ENCODE assay signal across 15 mouse cellular contexts in genomic region chr1:73307194-73307593, GRCm38 (mm10).
DNase-seq lines count a peak whose midpoint lies in the region; ATAC-seq and TF ChIP-seq lines count a peak whose summit lies in the region.
"Had no signal": no experiment of that assay in that cellular context is flagged by ENCODE, and none has a peak within 500 bp of the region (broad histone marks: within the 10 kb centered on the region; RNA-seq: fewer than 3 reads in every experiment).

No protein-coding gene starts in this region.

- no peak overlapping the region for H3K9ac ChIP-seq in lung, postnatal 0 days (replicated peaks; ENCODE audit: low read depth)
- H3K9ac ChIP-seq in liver, postnatal 0 days (replicated peaks) = no peak overlapping the region
- H3K9ac ChIP-seq: heart, embryonic 13.5 days; hindbrain, embryonic 13.5 days; limb, embryonic 15.5 days; neural tube, embryonic 15.5 days had no signal

- no peak overlapping the region for H3K4me2 ChIP-seq in lung, postnatal 0 days (replicated peaks; ENCODE audit: low read depth, low read length)
- no peak overlapping the region for H3K4me2 ChIP-seq in liver, postnatal 0 days (ENCODE audit: low read depth, low read length)
- H3K4me2 ChIP-seq: heart, embryonic 13.5 days; hindbrain, embryonic 13.5 days; limb, embryonic 15.5 days; neural tube, embryonic 15.5 days had no signal

- ATAC-seq in lung, postnatal 0 days = peak; percentile 32; the same call in 1 of the 2 replicates
- no peak for ATAC-seq in liver, postnatal 0 days

- no peak overlapping the region for H3K4me3 ChIP-seq in heart, embryonic 10.5 days
- no peak overlapping the region for H3K4me3 ChIP-seq in lung, postnatal 0 days (ENCODE audit: low read depth, low read length)
- no peak overlapping the region for H3K4me3 ChIP-seq in liver, postnatal 0 days (ENCODE audit: low read depth, low read length)
- H3K4me3 ChIP-seq: heart, embryonic 13.5 days; hindbrain, embryonic 13.5 days; limb, embryonic 15.5 days; neural tube, embryonic 15.5 days had no signal

- H3K36me3 ChIP-seq in heart, embryonic 10.5 days = no peaks in the 10 kb centered on the region
- no peaks in the 10 kb centered on the region for H3K36me3 ChIP-seq in lung, postnatal 0 days (ENCODE audit: insufficient read depth, low read length)
- H3K36me3 ChIP-seq in liver, postnatal 0 days (replicated peaks; ENCODE audit: insufficient read depth, low read length) = no peaks in the 10 kb centered on the region
- H3K36me3 ChIP-seq: heart, embryonic 13.5 days; hindbrain, embryonic 13.5 days; limb, embryonic 15.5 days; neural tube, embryonic 15.5 days had no signal

- no peak for TF ChIP-seq CTCF in lung, postnatal 0 days (IDR thresholded peaks at IDR 0.05)
- TF ChIP-seq CTCF in liver, postnatal 0 days (IDR thresholded peaks at IDR 0.05; ENCODE audit: low read depth) = no peak

- peaks cover 6% of the 10 kb centered on the region for H3K4me1 ChIP-seq in heart, embryonic 10.5 days
- H3K4me1 ChIP-seq in lung, postnatal 0 days (ENCODE audit: insufficient read depth, low read depth, low read length) = no peaks in the 10 kb centered on the region
- H3K4me1 ChIP-seq in liver, postnatal 0 days (ENCODE audit: insufficient read depth) = no peaks in the 10 kb centered on the region
- H3K4me1 ChIP-seq: hindbrain, embryonic 13.5 days; limb, embryonic 15.5 days; neural tube, embryonic 15.5 days had no signal

- H3K27me3 ChIP-seq in heart, embryonic 10.5 days (ENCODE audit: insufficient read depth, poor library complexity, severe bottlenecking) = no peaks in the 10 kb centered on the region
- no peaks in the 10 kb centered on the region for H3K27me3 ChIP-seq in lung, postnatal 0 days (replicated peaks; ENCODE audit: insufficient read depth, low read length)
- no peaks in the 10 kb centered on the region for H3K27me3 ChIP-seq in liver, postnatal 0 days (ENCODE audit: insufficient read depth, low read length)
- H3K27me3 ChIP-seq: heart, embryonic 13.5 days; hindbrain, embryonic 13.5 days; limb, embryonic 15.5 days; neural tube, embryonic 15.5 days had no signal

- no peaks in the 10 kb centered on the region for H3K9me3 ChIP-seq in heart, embryonic 10.5 days
- H3K9me3 ChIP-seq in lung, postnatal 0 days (ENCODE audit: low read length) = no peaks in the 10 kb centered on the region
- no peaks in the 10 kb centered on the region for H3K9me3 ChIP-seq in liver, postnatal 0 days (ENCODE audit: low read length)
- H3K9me3 ChIP-seq: heart, embryonic 13.5 days; hindbrain, embryonic 13.5 days; limb, embryonic 15.5 days; neural tube, embryonic 15.5 days had no signal

- no peak for TF ChIP-seq EP300 in lung, postnatal 0 days (IDR thresholded peaks at IDR 0.05)
- TF ChIP-seq EP300 in liver, postnatal 0 days (IDR thresholded peaks at IDR 0.05; ENCODE audit: low read depth) = no peak

- H3K27ac ChIP-seq in heart, embryonic 10.5 days = peak overlapping the region; percentile 52; the same call in 1 of the 2 replicates
- H3K27ac ChIP-seq in lung, postnatal 0 days (ENCODE audit: low read length) = no peak overlapping the region
- no peak overlapping the region for H3K27ac ChIP-seq in liver, postnatal 0 days (ENCODE audit: low read depth)
- H3K27ac ChIP-seq: heart, embryonic 13.5 days; hindbrain, embryonic 13.5 days; limb, embryonic 15.5 days; neural tube, embryonic 15.5 days had no signal

- no peak for DNase-seq in heart, embryonic 10.5 days (ENCODE audit: low spot score)
- no peak for DNase-seq in heart, adult 9 months (ENCODE audit: low spot score in 2 of 2)
- peak; percentile 31 for DNase-seq in lung, postnatal 0 days (ENCODE audit: low spot score)
- no peak for DNase-seq in lung, postnatal 14 days
- peak; percentile 46 for DNase-seq in hindlimb bud, embryonic 11.5 days (ENCODE audit: extremely low spot score, low read depth, low spot score)
- peak; percentile 31 for DNase-seq in yolk sac, embryonic 10.5 days (ENCODE audit: low spot score)
- DNase-seq in MN1 (ENCODE audit: low spot score) = no peak
- no peak for DNase-seq in liver, postnatal 0 days
- DNase-seq: adrenal gland, adult 8-10 months; cerebellum, postnatal 14 days; kidney, postnatal 10 days had no signal

- WGBS in heart, embryonic 10.5 days = 16% methylated on average over 3 of the region's 3 CpGs
- 11% methylated on average over 3 of the region's 3 CpGs for WGBS in lung, postnatal 0 days
- WGBS in liver, postnatal 0 days (ENCODE audit: insufficient replicate concordance) = 41% methylated on average over 3 of the region's 3 CpGs

Comparison
In these comparisons a context has a peak if more than half of its experiments do, and no peak if none do; other contexts are left out.
1. DNase-seq: peak in lung, postnatal 0 days (single experiment), hindlimb bud, embryonic 11.5 days (single experiment) and yolk sac, embryonic 10.5 days (single experiment); none in heart, embryonic 10.5 days (single experiment), heart, adult 9 months (0 of 2), lung, postnatal 14 days (single experiment), MN1 (single experiment) and liver, postnatal 0 days (single experiment).